Comparison of ENCODE assay signal across 28 mouse cellular contexts in the genomic region with DNA sequence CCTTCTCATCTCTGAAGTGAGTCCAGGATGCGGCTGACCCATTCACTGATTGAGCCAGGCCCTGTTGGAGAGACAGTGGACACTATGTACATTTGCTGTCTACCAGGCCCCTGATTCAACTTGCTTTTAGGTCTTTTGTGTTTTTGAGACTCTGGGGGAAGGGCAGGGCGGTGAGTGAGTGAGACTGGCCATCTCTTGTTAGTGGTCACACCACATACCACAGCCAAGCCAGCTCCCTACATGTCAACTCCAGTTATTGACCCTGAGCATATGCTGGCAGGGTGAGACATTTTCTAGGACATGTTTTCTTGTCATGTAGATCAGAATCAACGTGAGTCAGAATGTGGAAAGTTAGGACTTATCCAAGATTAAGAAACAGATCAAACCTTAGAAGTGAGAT.
DNase-seq lines count a peak whose midpoint lies in the region; ATAC-seq lines count a peak whose summit lies in the region.
"Had no signal": no experiment of that assay in that cellular context is flagged by ENCODE, and none has a peak within 500 bp of the region (broad histone marks: within the 10 kb centered on the region; RNA-seq: fewer than 3 reads in every experiment).

No protein-coding gene starts in this region.

- WGBS in heart, embryonic 13.5 days: 81% methylated on average over 3 of the region's 3 CpGs

- ATAC-seq in heart, embryonic 13.5 days (ENCODE audit: extremely low read depth, insufficient number of reproducible peaks, low FRiP score, low TSS enrichment): no peak
- ATAC-seq: forebrain, embryonic 14.5 days; forebrain, postnatal 0 days; hindbrain, postnatal 0 days; intestine, embryonic 16.5 days had no signal

- no peak overlapping the region for H3K9ac ChIP-seq in heart, embryonic 13.5 days
- H3K9ac ChIP-seq: embryonic facial prominence, embryonic 12.5 days; embryonic facial prominence, embryonic 15.5 days; forebrain, postnatal 0 days; heart, embryonic 15.5 days; hindbrain, embryonic 13.5 days had no signal

- intact Hi-C loops in heart, postnatal 14 days (cut with DNase I): no loop called here

- H3K27me3 ChIP-seq in heart, embryonic 13.5 days (replicated peaks): no peaks in the 10 kb centered on the region
- H3K27me3 ChIP-seq: CH12.LX; embryonic facial prominence, embryonic 12.5 days; embryonic facial prominence, embryonic 15.5 days; heart, embryonic 15.5 days; hindbrain, embryonic 13.5 days had no signal

- H3K4me1 ChIP-seq in heart, embryonic 13.5 days: peaks cover 67% of the 10 kb centered on the region

- peak; percentile 54 for DNase-seq in heart, adult 11 months
- no peak for DNase-seq in heart, postnatal 14 days
- DNase-seq in heart, adult 18-20 months: no peak
- peak; percentile 23 for DNase-seq in testis, postnatal 10 days (ENCODE audit: low spot score)
- no peak for DNase-seq in testis, postnatal 14 days (ENCODE audit: low spot score)
- DNase-seq in retina, postnatal 1 day: no peak
- DNase-seq: adrenal gland, adult 2 months; adrenal gland, postnatal 14 days; B cell, adult 2 months; cerebellum, adult 11 months; cerebellum, adult 2 months; cerebellum, adult 9-11 months; cerebellum, postnatal 25 days; forebrain, postnatal 0 days; gastrocnemius, adult 2 months; gastrocnemius, postnatal 14 days; heart, adult 2 months had no signal

- H3K4me3 ChIP-seq in heart, embryonic 13.5 days: no peak overlapping the region
- H3K4me3 ChIP-seq: embryonic facial prominence, embryonic 12.5 days; embryonic facial prominence, embryonic 15.5 days; gastrocnemius, adult 2 months; heart, adult 2 months; heart, embryonic 15.5 days; hindbrain, embryonic 10.5 days; hindbrain, embryonic 13.5 days had no signal

- peak overlapping the region; percentile 63 for H3K27ac ChIP-seq in heart, embryonic 13.5 days (replicated peaks)
- H3K27ac ChIP-seq: embryonic facial prominence, embryonic 12.5 days; embryonic facial prominence, embryonic 15.5 days; gastrocnemius, adult 2 months; heart, adult 2 months; heart, embryonic 15.5 days; hindbrain, embryonic 10.5 days; hindbrain, embryonic 13.5 days; hindbrain, postnatal 0 days had no signal

- H3K4me2 ChIP-seq in heart, embryonic 13.5 days: no peak overlapping the region
- H3K4me2 ChIP-seq: embryonic facial prominence, embryonic 12.5 days; embryonic facial prominence, embryonic 15.5 days; heart, embryonic 15.5 days; hindbrain, embryonic 13.5 days had no signal

- H3K36me3 ChIP-seq in heart, embryonic 13.5 days: no peaks in the 10 kb centered on the region
- H3K36me3 ChIP-seq: embryonic facial prominence, embryonic 12.5 days; embryonic facial prominence, embryonic 15.5 days; G1E; heart, embryonic 15.5 days; hindbrain, embryonic 10.5 days; hindbrain, embryonic 13.5 days had no signal

- H3K9me3 ChIP-seq in heart, embryonic 13.5 days: 0 out of 2 replicates have a peak, but pooled peaks cover 3% of the 10 kb centered on the region
- H3K9me3 ChIP-seq: embryonic facial prominence, embryonic 12.5 days; embryonic facial prominence, embryonic 15.5 days; heart, embryonic 15.5 days; hindbrain, embryonic 10.5 days; hindbrain, embryonic 13.5 days had no signal

Comparison
In these comparisons a context has a peak if more than half of its experiments do, and no peak if none do; other contexts are left out.
1. DNase-seq: peak in heart, adult 11 months (single experiment) and testis, postnatal 10 days (single experiment); none in heart, postnatal 14 days (0 of 2), heart, adult 18-20 months (0 of 2), testis, postnatal 14 days (single experiment) and retina, postnatal 1 day (single experiment).